Mouse (Mus musculus) cerebellum, adult 11 months (tissue): ENCODE measurements around the gene Pvalb.

ENCODE experiments used
- DNase-seq: peaks from one replicate; pipeline ENCODE4 v3.0.0; 2022

The Pvalb gene

GRCm38 (mm10) chr15:78206312-78206711 lies at the start of gene Pvalb:
Gene Pvalb (minus strand): TSS chr15:78206400.
- DNase-seq: no peak

GRCm38 (mm10) chr15:78254751-78255150 lies 48.6 kb upstream of the Pvalb start:
- peak; percentile 21 for DNase-seq

- DNase-seq: no peak
Measured at GRCm38 (mm10) chr15:78248410-78248809, 42.2 kb upstream of the Pvalb start.

DNA sequence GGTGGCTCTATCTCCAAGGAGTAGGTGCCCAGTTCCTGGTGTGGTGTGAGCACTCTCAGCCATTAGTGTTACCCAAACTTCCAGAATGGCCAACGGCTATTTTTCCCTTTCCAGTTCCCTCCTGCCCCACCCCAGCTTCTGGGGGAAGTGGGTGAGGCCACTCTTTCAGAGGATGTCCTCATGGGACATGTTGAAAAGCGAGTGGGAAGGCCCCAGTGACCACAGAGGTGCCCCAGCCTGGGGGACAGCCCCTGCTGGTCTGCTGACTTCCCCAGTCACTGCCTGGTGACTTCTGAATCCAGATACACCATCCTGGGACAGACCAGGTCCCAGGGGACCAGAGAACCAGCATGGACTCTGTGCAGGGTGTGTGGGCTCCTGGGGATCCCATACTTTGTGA lies 41.5 kb upstream of the Pvalb start:
- DNase-seq: no peak

- DNase-seq: no peak
Measured at GRCm38 (mm10) chr15:78246143-78247116, 40.2 kb upstream of the Pvalb start.

DNA sequence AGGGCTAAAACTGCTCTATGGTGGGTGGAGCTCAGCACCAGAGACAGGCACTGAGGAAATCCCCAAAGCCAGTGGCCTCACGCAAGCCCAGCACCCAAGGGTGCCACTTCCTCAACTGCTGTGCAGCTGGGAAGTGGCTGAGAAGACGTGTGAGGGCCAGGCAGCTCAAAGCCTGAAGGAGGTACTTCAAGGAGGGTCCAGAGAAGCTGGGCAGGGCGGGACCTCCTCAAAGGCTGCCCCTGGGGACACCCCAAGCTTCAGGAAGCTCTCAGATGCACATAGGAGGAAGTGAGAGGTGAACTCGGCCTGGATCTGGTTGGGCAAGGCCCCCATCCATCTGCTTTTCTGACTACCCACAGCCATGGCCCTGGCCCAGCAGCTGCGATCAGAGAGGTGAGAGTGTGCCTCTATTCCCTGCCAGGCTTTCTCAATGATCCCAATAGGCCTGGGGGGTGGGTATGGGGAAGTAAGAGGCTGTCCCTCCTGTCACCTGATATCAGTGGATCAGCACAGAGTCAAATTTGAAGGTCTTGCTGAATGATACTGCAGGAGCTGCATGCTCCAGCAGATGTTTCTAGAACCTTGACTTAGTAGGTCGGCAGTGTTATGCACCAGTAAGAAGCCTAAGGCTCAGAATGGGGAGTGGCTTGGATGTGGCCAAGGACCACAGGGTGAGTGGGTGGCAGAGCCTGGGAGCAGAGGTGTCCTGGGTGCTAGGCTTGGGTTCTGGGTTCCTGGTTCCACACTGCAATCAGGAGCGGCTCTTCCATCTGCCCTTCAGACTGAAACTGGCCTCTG lies 38.7 kb upstream of the Pvalb start, which contains the start of gene Ncf4:
Gene Ncf4, plus strand, starts transcription at position 107 of the 798 bp plus-strand sequence.
- no peak for DNase-seq

DNA sequence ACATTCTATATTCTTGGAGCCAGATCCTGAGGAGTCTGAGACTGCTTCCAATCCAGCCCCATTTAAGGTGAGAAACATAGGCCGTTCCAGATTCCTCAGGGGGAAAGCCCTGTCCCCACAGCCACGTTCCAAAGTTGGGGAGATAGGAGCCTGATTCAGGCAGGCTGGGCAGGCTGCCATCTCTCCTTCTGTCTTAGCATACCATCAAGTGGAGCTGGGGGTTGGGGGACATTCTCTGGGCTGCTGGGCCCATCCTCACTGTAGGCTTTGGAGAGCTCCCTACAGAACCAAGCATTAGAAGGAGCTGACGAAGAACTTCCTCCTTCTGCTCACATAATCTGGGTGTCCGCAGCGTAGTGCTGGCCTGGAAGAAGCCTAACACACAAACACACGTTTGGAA lies 37.6 kb upstream of the Pvalb start:
- no peak for DNase-seq

- DNase-seq: no peak
Measured at GRCm38 (mm10) chr15:78243061-78243460, 36.9 kb upstream of the Pvalb start.

DNA sequence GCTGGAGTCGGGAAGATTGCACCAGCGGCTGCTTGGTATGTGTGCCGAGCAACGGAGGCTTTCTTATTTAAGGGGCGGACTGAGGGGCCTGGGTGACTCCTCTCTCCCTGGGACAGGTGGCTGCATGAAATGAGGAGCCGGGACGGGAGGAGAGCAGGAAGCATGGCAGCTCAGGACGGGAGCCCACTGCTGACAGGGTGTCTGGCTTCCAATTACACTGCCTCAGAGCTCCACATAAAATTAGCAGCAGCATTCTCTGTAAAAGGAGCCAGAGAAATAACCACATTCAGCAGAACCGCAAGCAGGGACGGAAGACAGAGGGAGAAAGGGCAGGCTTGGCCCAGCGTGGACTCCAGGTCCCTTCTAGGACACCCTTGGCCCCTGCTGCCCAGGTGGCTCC lies 35.1 kb upstream of the Pvalb start:
- no peak for DNase-seq

- DNase-seq: no peak
Measured at GRCm38 (mm10) chr15:78239956-78240617, 33.9 kb upstream of the Pvalb start.

DNA sequence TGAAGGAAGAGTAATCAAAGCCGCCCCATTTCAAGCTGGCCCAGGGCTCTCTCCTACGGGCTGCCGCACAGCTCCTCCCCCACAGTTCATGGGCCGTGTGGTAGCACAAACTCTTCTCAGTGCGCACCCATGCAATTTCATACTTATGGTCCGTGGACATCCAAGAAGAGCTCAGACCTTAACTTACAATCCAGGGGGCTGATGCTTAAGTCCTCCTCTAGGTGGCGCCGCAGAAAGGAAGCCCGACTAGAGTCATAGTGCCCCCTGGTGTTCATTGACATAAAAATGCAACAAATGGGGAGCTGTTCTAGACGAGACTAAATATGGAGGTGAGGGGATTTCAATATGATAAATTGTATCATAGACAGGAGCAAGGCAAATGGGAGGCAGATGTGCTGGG lies 33.3 kb upstream of the Pvalb start:
- peak; percentile 46 for DNase-seq

DNA sequence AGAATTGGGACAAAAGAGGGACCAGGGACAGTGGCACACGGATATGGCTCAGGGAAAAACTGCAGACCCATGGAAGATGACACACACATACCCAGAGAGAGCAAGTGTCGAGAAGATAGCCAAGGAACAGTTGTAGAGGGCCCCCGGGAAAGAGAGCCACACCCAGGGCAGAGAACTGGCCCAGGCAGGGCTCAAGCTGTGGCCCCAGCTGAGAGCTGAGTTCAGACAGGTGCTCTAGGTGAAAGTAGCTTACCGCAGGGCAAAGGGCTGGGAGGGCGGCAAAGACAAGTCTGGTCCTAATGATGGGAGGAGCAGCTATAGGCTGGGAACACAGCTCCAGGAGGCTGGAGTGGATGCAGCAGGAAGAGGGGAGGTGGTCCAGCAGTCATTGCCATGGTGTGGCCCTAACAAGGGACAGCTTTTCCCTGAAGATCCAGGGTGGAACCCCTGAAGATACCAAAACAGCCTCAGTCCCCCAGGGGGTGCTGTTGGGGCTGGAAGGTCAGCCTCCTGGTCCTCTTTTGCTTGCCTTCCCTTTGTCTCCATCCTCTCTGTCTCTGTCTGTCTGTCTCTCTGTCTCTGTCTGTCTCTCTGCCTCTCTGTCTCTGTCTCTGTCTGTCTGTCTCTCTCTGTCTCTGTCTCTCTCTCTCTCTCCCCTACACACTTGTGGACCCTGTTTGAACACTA lies 28.8 kb upstream of the Pvalb start:
- DNase-seq: no peak

DNA sequence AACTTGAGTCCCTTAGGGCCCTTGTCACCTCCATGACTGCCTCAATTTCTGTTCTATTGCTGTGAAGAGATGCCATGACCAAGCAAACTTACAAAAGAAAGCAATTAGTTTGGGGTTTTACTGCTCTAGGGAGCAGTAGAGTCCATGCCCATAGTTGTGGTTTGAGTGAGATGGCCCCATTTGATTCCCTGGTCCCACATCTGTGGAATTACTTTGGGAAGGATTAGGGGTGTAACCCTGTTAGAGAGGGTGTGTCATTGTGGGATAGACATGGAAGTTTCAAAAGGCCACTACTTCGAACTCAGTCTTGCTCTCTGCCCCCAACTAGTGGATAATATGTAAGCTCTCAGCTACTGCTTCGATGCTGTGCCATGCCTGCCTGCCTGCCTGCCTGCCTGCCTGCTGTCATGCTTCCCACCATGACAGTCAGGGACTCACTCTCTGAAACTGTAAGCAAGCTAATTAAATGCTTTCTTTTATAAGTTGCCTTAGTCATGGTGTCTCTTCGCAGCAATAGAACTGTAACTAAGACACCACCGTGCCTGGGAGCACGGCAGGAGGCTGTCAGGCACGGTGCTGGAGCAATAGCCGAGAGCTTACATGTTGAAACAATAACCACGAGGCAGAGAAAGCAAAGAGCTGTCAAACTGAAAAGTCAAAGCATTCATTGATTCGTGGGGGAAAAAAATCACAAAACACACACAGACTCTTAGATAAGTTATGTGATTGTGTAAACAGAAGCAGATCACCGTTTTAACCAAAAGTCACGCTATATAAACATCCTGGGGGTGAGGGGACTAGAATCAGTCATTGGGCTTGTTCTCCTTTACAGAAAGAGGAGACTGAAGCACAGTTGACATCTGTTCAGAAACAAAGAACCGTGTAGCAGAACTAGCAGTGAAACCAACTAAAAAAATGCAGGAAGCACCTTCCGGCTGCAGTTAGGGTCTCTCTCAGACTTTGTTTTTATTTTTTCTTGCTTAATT lies 25.4 kb upstream of the Pvalb start:
- no peak for DNase-seq

GRCm38 (mm10) chr15:78227816-78228215 lies 21.6 kb upstream of the Pvalb start:
- no peak for DNase-seq

- no peak for DNase-seq
Measured at GRCm38 (mm10) chr15:78215269-78215668, 9.1 kb upstream of the Pvalb start.

- DNase-seq: no peak
Measured at GRCm38 (mm10) chr15:78211367-78211766, 5.2 kb upstream of the Pvalb start.

GRCm38 (mm10) chr15:78210203-78210602 lies 4.0 kb upstream of the Pvalb start:
- no peak for DNase-seq

DNA sequence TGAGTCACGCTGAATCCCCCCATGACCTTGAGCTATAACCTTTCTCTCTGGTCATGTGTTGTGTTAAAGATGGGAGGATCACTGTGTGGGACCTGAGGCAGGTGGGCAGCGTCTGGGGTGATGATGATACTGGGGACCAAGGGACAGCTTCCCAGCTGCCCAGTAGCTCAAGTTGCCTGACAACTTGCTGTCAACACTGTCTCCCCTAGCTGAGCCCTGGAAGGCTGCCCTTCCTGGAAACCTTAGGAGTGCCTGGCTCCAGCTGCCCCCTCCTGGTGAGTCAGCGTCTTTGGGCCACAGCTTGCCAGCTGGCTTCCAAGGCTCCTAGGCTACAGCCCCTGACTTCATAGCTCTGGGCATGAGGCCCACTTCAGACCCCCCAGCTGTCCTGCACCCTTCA lies 1.0 kb downstream of the Pvalb start:
- no peak for DNase-seq

- DNase-seq: peak; percentile 36
Measured at GRCm38 (mm10) chr15:78204053-78204847, 1.9 kb downstream of the Pvalb start.

GRCm38 (mm10) chr15:78195096-78195880 lies 10.9 kb downstream of the Pvalb start:
- no peak for DNase-seq
